Comparison of ENCODE assay signal across 8 mouse cellular contexts in genomic region chr4:150556382-150557221, GRCm38 (mm10).
DNase-seq lines count a peak whose midpoint lies in the region; ATAC-seq and TF ChIP-seq lines count a peak whose summit lies in the region.

No protein-coding gene starts in this region.

- H3K9ac ChIP-seq in neural tube, embryonic 12.5 days = peak overlapping the region; percentile 26; the same call in 1 of the 2 replicates

- peak overlapping the region; percentile 36; the same call in 1 of the 2 replicates for H3K4me3 ChIP-seq in G1E (ENCODE audit: low read depth, low read length)
- no peak overlapping the region for H3K4me3 ChIP-seq in cerebellum, adult 2 months (replicated peaks; ENCODE audit: insufficient read depth, low read depth, low read length)
- no peak overlapping the region for H3K4me3 ChIP-seq in neural tube, embryonic 12.5 days

- TF ChIP-seq CTCF in G1E (IDR thresholded peaks at IDR 0.05; ENCODE audit: low read depth, low read length) = no peak
- TF ChIP-seq CTCF in cerebellum, adult 2 months (IDR thresholded peaks at IDR 0.05; ENCODE audit: borderline replicate concordance, insufficient read depth, low read depth, low read length) = no peak

- no peak for TF ChIP-seq POLR2A in cerebellum, adult 2 months (IDR thresholded peaks at IDR 0.05; ENCODE audit: borderline replicate concordance, insufficient read depth, low read length)

- H3K4me1 ChIP-seq in G1E (ENCODE audit: insufficient read depth, low read depth, low read length) = peaks cover 75% of the 10 kb centered on the region
- peaks cover 16% of the 10 kb centered on the region for H3K4me1 ChIP-seq in cerebellum, adult 2 months (ENCODE audit: control insufficient read depth, insufficient read depth, low read length)
- peaks cover 26% of the 10 kb centered on the region for H3K4me1 ChIP-seq in neural tube, embryonic 12.5 days

- H3K9me3 ChIP-seq in G1E (replicated peaks) = 0 out of 2 replicates have a peak, but pooled peaks cover 3% of the 10 kb centered on the region
- H3K9me3 ChIP-seq in neural tube, embryonic 12.5 days = no peaks in the 10 kb centered on the region

- peak overlapping the region; percentile 47 for H3K4me2 ChIP-seq in neural tube, embryonic 12.5 days (replicated peaks)

- DNase-seq in G1E (ENCODE audit: low spot score) = peak; percentile 78
- peak; percentile 72 to 84 for DNase-seq in cerebellum, adult 2 months
- DNase-seq in layer of hippocampus, adult 18-20 months (ENCODE audit: low spot score in 2 of 2) = peak; percentile 86 to 91
- DNase-seq in lung, adult 18-20 months = peak; percentile 79 to 83
- peak; percentile 65 for DNase-seq in testis, postnatal 10 days (ENCODE audit: low spot score)

- peaks cover 62% of the 10 kb centered on the region for H3K36me3 ChIP-seq in G1E (replicated peaks)
- H3K36me3 ChIP-seq in neural tube, embryonic 12.5 days = 0 out of 2 replicates have a peak, but pooled peaks cover 3% of the 10 kb centered on the region

- 5% methylated on average over 17 of the region's 17 CpGs for WGBS in cerebellum, adult 2 months
- 7% methylated on average over 17 of the region's 17 CpGs for WGBS in neural tube, embryonic 12.5 days

- peak; percentile 66 for ATAC-seq in G1E (ENCODE audit: extremely low read depth, insufficient number of reproducible peaks, low FRiP score, poor library complexity, severe bottlenecking)
- ATAC-seq in frontal cortex, adult (ENCODE audit: low TSS enrichment) = peak; percentile 44
- peak; percentile 65 to 79 for ATAC-seq in hematopoietic stem cell, adult 5-6 weeks (replicated peaks in 1 of 2; ENCODE audit: insufficient read depth in 1 of 2, low FRiP score in 2 of 2, low TSS enrichment in 1 of 2, low read depth in 1 of 2, poor library complexity in 2 of 2, severe bottlenecking in 2 of 2)
- ATAC-seq in neural tube, embryonic 12.5 days (ENCODE audit: low FRiP score, low read depth) = peak; percentile 89

- no peaks in the 10 kb centered on the region for H3K27me3 ChIP-seq in G1E (ENCODE audit: insufficient read depth, low read length)
- no peaks in the 10 kb centered on the region for H3K27me3 ChIP-seq in cerebellum, adult 2 months (ENCODE audit: control insufficient read depth, insufficient read depth, low read length)
- no peaks in the 10 kb centered on the region for H3K27me3 ChIP-seq in neural tube, embryonic 12.5 days (replicated peaks)

- peak overlapping the region; percentile 51; the same call in 1 of the 2 replicates for H3K27ac ChIP-seq in cerebellum, adult 2 months (ENCODE audit: insufficient read depth, low read length)
- H3K27ac ChIP-seq in neural tube, embryonic 12.5 days = peak overlapping the region; percentile 87
